Mouse (Mus musculus): ENCODE data around the gene Gsg1. TPM values are rescaled to one million over a fixed set of nuclear protein-coding genes. Genes with fewer than 3 reads are reported as not detected.

Gene Gsg1
- polyA plus RNA-seq, 1 experiment from 2014 or later = 0.26 TPM

DNA sequence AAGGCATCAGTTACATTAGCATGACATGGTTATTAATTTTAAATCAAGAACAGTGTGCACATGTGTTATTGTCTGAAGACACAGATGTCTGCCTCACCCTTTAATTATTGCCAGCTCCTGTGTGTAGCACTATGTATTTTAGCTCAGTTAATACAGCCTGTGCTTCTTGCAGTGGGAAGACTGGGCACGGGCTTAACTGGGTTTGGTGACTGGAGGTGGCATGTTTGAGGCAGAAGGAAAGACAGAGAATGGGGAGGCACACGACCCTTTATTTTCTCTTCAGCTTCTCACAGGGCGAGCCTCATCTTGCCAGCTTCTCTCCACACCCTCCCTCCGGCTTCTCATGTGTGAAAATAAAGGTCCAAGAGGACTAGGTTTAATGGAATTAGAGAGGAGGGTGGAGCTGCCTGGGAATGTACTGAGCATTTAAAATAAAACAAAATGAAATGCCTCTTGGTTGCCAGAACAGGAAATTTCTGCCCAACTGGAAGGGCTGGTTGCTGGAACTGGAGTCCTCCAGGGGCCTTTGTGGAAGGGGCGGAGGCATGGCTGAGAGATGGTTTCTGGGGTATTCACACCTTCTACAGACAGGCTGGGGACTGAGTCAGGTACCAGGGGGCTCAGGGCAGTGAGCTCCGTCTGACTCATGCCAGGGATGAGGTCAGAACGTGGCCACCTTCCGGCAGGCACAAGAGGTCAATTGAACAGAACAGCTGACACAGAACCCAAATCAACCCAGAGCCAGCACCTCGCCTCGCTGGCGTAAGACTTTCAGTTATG, 41.1 kb upstream of the Gsg1 start:
- H3K4me3 ChIP-seq (ENCODE audit: low read depth, low read length) = no peak overlapping the region
- no peaks in the 10 kb centered on the region for H3K9me3 ChIP-seq (ENCODE audit: low read length)
- H3K9ac ChIP-seq (replicated peaks) = no peak overlapping the region
- H3K36me3 ChIP-seq (replicated peaks; ENCODE audit: insufficient read depth, low read length) = no peaks in the 10 kb centered on the region
- H3K27me3 ChIP-seq (ENCODE audit: insufficient read depth, low read length) = no peaks in the 10 kb centered on the region
- no peak overlapping the region for H3K27ac ChIP-seq (ENCODE audit: low read depth)
- no peak overlapping the region for H3K4me2 ChIP-seq (ENCODE audit: low read depth, low read length)
- ATAC-seq = no peak
- TF ChIP-seq EP300 (IDR thresholded peaks at IDR 0.05; ENCODE audit: low read depth) (no peak), CTCF (IDR thresholded peaks at IDR 0.05; ENCODE audit: low read depth) (no peak)
- DNase-seq = no peak
- peaks cover 3% of the 10 kb centered on the region for H3K4me1 ChIP-seq (ENCODE audit: insufficient read depth)
- 72% methylated on average over 11 of the region's 11 CpGs for WGBS (ENCODE audit: insufficient replicate concordance)

DNA sequence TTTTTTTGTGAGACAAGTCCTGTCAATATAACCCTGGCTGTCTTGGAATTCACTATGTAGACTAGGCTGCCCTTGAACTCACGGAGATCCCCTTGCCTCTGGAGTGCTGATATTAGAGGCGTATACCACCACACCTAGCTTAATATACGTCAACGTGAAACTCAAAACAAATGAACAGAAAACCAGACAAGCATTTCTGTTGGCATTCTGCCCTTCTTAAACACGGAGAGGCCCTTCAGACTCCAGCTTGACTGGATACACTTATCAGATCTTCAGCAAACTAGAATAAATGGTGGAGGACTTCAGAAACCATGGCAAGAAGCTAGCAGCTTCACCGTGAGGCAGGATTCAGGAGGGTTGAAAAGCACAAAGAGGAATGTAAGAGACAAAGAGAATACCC, 40.0 kb upstream of the Gsg1 start:
- TF ChIP-seq EP300 (IDR thresholded peaks at IDR 0.05; ENCODE audit: low read depth) = no peak
- Histone ChIP-seq H3K9me3 (ENCODE audit: low read length) (no peaks in the 10 kb centered on the region), H3K27ac (ENCODE audit: low read depth) (no peak overlapping the region), H3K27me3 (ENCODE audit: insufficient read depth, low read length) (no peaks in the 10 kb centered on the region), H3K4me2 (ENCODE audit: low read depth, low read length) (no peak overlapping the region), H3K4me1 (ENCODE audit: insufficient read depth) (peaks cover 3% of the 10 kb centered on the region), H3K9ac (replicated peaks) (no peak overlapping the region), H3K36me3 (replicated peaks; ENCODE audit: insufficient read depth, low read length) (no peaks in the 10 kb centered on the region), H3K4me3 (ENCODE audit: low read depth, low read length) (no peak overlapping the region)
- ATAC-seq (no peak), DNase-seq (no peak)
- 74% methylated on average over 6 of the region's 6 CpGs for WGBS (ENCODE audit: insufficient replicate concordance)

- DNase-seq (no peak), ATAC-seq (no peak)
- TF ChIP-seq CTCF (IDR thresholded peaks at IDR 0.05; ENCODE audit: low read depth) = no peak
- TF ChIP-seq EP300 (IDR thresholded peaks at IDR 0.05; ENCODE audit: low read depth) = no peak
- Histone ChIP-seq H3K27ac (ENCODE audit: low read depth) (no peak overlapping the region), H3K9ac (replicated peaks) (no peak overlapping the region), H3K4me1 (ENCODE audit: insufficient read depth) (peaks cover 3% of the 10 kb centered on the region), H3K36me3 (replicated peaks; ENCODE audit: insufficient read depth, low read length) (no peaks in the 10 kb centered on the region), H3K4me2 (ENCODE audit: low read depth, low read length) (no peak overlapping the region), H3K4me3 (ENCODE audit: low read depth, low read length) (no peak overlapping the region), H3K27me3 (ENCODE audit: insufficient read depth, low read length) (no peaks in the 10 kb centered on the region), H3K9me3 (ENCODE audit: low read length) (no peaks in the 10 kb centered on the region)
- WGBS (ENCODE audit: insufficient replicate concordance) = 49% methylated on average over 4 of the region's 4 CpGs
Observed at GRCm38 (mm10) chr6:135292391-135292790, 38.2 kb upstream of the Gsg1 start.

GRCm38 (mm10) chr6:135279856-135280255, 25.7 kb upstream of the Gsg1 start:
- ATAC-seq = no peak
- Histone ChIP-seq H3K27ac (ENCODE audit: low read depth) (no peak overlapping the region), H3K9me3 (ENCODE audit: low read length) (no peaks in the 10 kb centered on the region), H3K36me3 (replicated peaks; ENCODE audit: insufficient read depth, low read length) (no peaks in the 10 kb centered on the region), H3K4me3 (ENCODE audit: low read depth, low read length) (no peak overlapping the region), H3K9ac (replicated peaks) (no peak overlapping the region), H3K4me1 (ENCODE audit: insufficient read depth) (no peaks in the 10 kb centered on the region), H3K27me3 (ENCODE audit: insufficient read depth, low read length) (no peaks in the 10 kb centered on the region), H3K4me2 (ENCODE audit: low read depth, low read length) (no peak overlapping the region)
- DNase-seq = no peak
- 51% methylated on average over 10 of the region's 10 CpGs for WGBS (ENCODE audit: insufficient replicate concordance)
- TF ChIP-seq CTCF (IDR thresholded peaks at IDR 0.05; ENCODE audit: low read depth) = no peak
- TF ChIP-seq EP300 (IDR thresholded peaks at IDR 0.05; ENCODE audit: low read depth) = no peak

DNA sequence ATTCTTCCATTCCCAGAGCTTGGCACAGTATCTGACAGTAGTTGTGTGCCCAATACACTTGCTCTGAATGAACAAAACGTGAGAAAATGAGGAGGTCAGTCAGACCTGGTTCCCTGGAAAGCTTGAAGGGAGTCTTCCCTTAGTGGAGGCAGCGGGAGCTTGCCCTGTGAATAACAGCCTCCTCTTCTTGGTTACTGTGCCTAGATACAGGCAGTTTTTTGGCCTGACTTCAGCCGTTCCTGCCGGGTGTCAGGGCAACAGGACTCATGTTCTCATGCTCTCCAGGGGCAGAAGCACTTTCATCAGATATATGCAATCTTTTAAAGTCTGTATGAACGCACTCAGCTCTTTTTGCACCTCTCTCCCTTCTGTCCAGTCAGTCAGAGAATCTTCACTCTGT, 25.1 kb upstream of the Gsg1 start:
- ATAC-seq (no peak), DNase-seq (no peak)
- no peak for TF ChIP-seq EP300 (IDR thresholded peaks at IDR 0.05; ENCODE audit: low read depth)
- TF ChIP-seq CTCF (IDR thresholded peaks at IDR 0.05; ENCODE audit: low read depth) = no peak
- no peak overlapping the region for H3K9ac ChIP-seq (replicated peaks)
- no peak overlapping the region for H3K4me2 ChIP-seq (ENCODE audit: low read depth, low read length)
- H3K4me1 ChIP-seq (ENCODE audit: insufficient read depth) = no peaks in the 10 kb centered on the region
- no peak overlapping the region for H3K4me3 ChIP-seq (ENCODE audit: low read depth, low read length)
- no peaks in the 10 kb centered on the region for H3K36me3 ChIP-seq (replicated peaks; ENCODE audit: insufficient read depth, low read length)
- WGBS (ENCODE audit: insufficient replicate concordance) = 61% methylated on average over 5 of the region's 5 CpGs
- H3K27ac ChIP-seq (ENCODE audit: low read depth) = no peak overlapping the region
- H3K9me3 ChIP-seq (ENCODE audit: low read length) = no peaks in the 10 kb centered on the region
- no peaks in the 10 kb centered on the region for H3K27me3 ChIP-seq (ENCODE audit: insufficient read depth, low read length)

GRCm38 (mm10) chr6:135278302-135278701, 24.2 kb upstream of the Gsg1 start:
- ATAC-seq (no peak), DNase-seq (no peak)
- Histone ChIP-seq H3K9ac (replicated peaks) (no peak overlapping the region), H3K27me3 (ENCODE audit: insufficient read depth, low read length) (no peaks in the 10 kb centered on the region), H3K36me3 (replicated peaks; ENCODE audit: insufficient read depth, low read length) (no peaks in the 10 kb centered on the region), H3K4me3 (ENCODE audit: low read depth, low read length) (no peak overlapping the region), H3K4me2 (ENCODE audit: low read depth, low read length) (no peak overlapping the region), H3K27ac (ENCODE audit: low read depth) (no peak overlapping the region), H3K9me3 (ENCODE audit: low read length) (no peaks in the 10 kb centered on the region), H3K4me1 (ENCODE audit: insufficient read depth) (no peaks in the 10 kb centered on the region)
- TF ChIP-seq EP300 (IDR thresholded peaks at IDR 0.05; ENCODE audit: low read depth) (no peak), CTCF (IDR thresholded peaks at IDR 0.05; ENCODE audit: low read depth) (no peak)
- 72% methylated on average over 6 of the region's 6 CpGs for WGBS (ENCODE audit: insufficient replicate concordance)

Measured in liver, postnatal 0 days (tissue).